Mouse (Mus musculus): ENCODE measurements around the gene Csrp3.

- TF ChIP-seq CTCF (IDR thresholded peaks at IDR 0.05; ENCODE audit: low read depth, low read length) (no peak), GATA1 (IDR thresholded peaks at IDR 0.05; ENCODE audit: borderline replicate concordance, low read length) (no peak), TAL1 (conservative IDR thresholded peaks at IDR 0.05; ENCODE audit: low read depth, low read length) (no peak), POLR2AphosphoS5 (IDR thresholded peaks at IDR 0.05; ENCODE audit: insufficient replicate concordance, low read depth, low read length) (no peak)
Measured at GRCm38 (mm10) chr7:48841538-48841937, 6.3 kb downstream of the Csrp3 start.
